Mouse (Mus musculus): ENCODE data around the gene Appl1. TPM values are rescaled to one million over a fixed set of nuclear protein-coding genes. Genes with fewer than 3 reads are reported as not detected.
A peak's percentile ranks its signal among the peaks of the same experiment; 100 is the strongest.
"Not testable (repeated sequence)": the region's sequence is repeated elsewhere in the genome, so short reads cannot be mapped to it uniquely, and the experiment has no call there.

Gene Appl1
- total and polyA plus RNA-seq, 2 experiments from 2014 or later = 33.0 to 64.7 TPM

- H3K4me3 ChIP-seq (ENCODE audit: low read length) = peak overlapping the region; percentile 96
- DNase-seq (ENCODE audit: low spot score) = peak; percentile 97
- 1% methylated on average over 38 of the region's 53 CpGs for WGBS
- peak overlapping the region; percentile 77 for H3K4me2 ChIP-seq (ENCODE audit: low read depth, low read length)
- H3K36me3 ChIP-seq (ENCODE audit: insufficient read depth, low read length) = no peaks in the 10 kb centered on the region
- H3K27me3 ChIP-seq (ENCODE audit: insufficient read depth, low read length) = no peaks in the 10 kb centered on the region
- peaks cover 5% of the 10 kb centered on the region; the same call in 1 of the 2 replicates for H3K4me1 ChIP-seq (ENCODE audit: insufficient read depth, low read length)
- no peak; the same call in 1 of the 2 replicates for TF ChIP-seq CTCF (IDR thresholded peaks at IDR 0.05; ENCODE audit: low read depth)
- peak overlapping the region; percentile 97 for H3K9ac ChIP-seq (replicated peaks; ENCODE audit: low read length)
- peak; percentile 99 for ATAC-seq
- H3K9me3 ChIP-seq (ENCODE audit: low read length) = no peaks in the 10 kb centered on the region
- H3K27ac ChIP-seq = peak overlapping the region; percentile 97
These were observed 546 bp downstream of the Appl1 start for GRCm38 (mm10) chr14:26970439-26970932.

- 1% methylated on average over 56 of the region's 62 CpGs for WGBS
These were observed 1.1 kb downstream of the Appl1 start for GRCm38 (mm10) chr14:26969856-26970407.

GRCm38 (mm10) chr14:26969164-26969563 lies 1.9 kb downstream of the Appl1 start:
- peak overlapping the region; percentile 97; the same call in 1 of the 2 replicates for H3K27ac ChIP-seq
- H3K4me2 ChIP-seq (ENCODE audit: low read depth, low read length) = peak overlapping the region; percentile 77
- ATAC-seq (no peak), DNase-seq (ENCODE audit: low spot score) (no peak)
- WGBS = 66% methylated on average over 3 of the region's 3 CpGs
- H3K4me1 ChIP-seq (ENCODE audit: insufficient read depth, low read length) = peaks cover 5% of the 10 kb centered on the region; the same call in 1 of the 2 replicates
- TF ChIP-seq CTCF (IDR thresholded peaks at IDR 0.05; ENCODE audit: low read depth) = no peak
- no peaks in the 10 kb centered on the region for H3K36me3 ChIP-seq (ENCODE audit: insufficient read depth, low read length)
- no peaks in the 10 kb centered on the region for H3K9me3 ChIP-seq (ENCODE audit: low read length)
- peak overlapping the region; percentile 97 for H3K9ac ChIP-seq (replicated peaks; ENCODE audit: low read length)
- no peaks in the 10 kb centered on the region for H3K27me3 ChIP-seq (ENCODE audit: insufficient read depth, low read length)
- peak overlapping the region; percentile 96 for H3K4me3 ChIP-seq (ENCODE audit: low read length)

More at GRCm38 (mm10) chr14:26969856-26970407, 1.1 kb downstream of the Appl1 start:
- ATAC-seq (peak; percentile 86), DNase-seq (ENCODE audit: low spot score) (peak; percentile 85)
- no peak for TF ChIP-seq CTCF (IDR thresholded peaks at IDR 0.05; ENCODE audit: low read depth)
- Histone ChIP-seq H3K27ac (peak overlapping the region; percentile 97), H3K4me2 (ENCODE audit: low read depth, low read length) (peak overlapping the region; percentile 77), H3K4me3 (ENCODE audit: low read length) (peak overlapping the region; percentile 96), H3K9me3 (ENCODE audit: low read length) (no peaks in the 10 kb centered on the region), H3K36me3 (ENCODE audit: insufficient read depth, low read length) (no peaks in the 10 kb centered on the region), H3K27me3 (ENCODE audit: insufficient read depth, low read length) (no peaks in the 10 kb centered on the region), H3K4me1 (ENCODE audit: insufficient read depth, low read length) (peaks cover 5% of the 10 kb centered on the region; the same call in 1 of the 2 replicates), H3K9ac (replicated peaks; ENCODE audit: low read length) (peak overlapping the region; percentile 97)

- 92% methylated on average over 1 of the region's 1 CpGs for WGBS
- no peak overlapping the region for H3K27ac ChIP-seq
- no peak for DNase-seq (ENCODE audit: low spot score)
- peaks cover 7% of the 10 kb centered on the region; the same call in 1 of the 2 replicates for H3K36me3 ChIP-seq (ENCODE audit: insufficient read depth, low read length)
- H3K27me3 ChIP-seq (ENCODE audit: insufficient read depth, low read length) = no peaks in the 10 kb centered on the region
- no peaks in the 10 kb centered on the region for H3K9me3 ChIP-seq (ENCODE audit: low read length)
- no peaks in the 10 kb centered on the region for H3K4me1 ChIP-seq (ENCODE audit: insufficient read depth, low read length)
- no peak overlapping the region for H3K9ac ChIP-seq (replicated peaks; ENCODE audit: low read length)
- H3K4me2 ChIP-seq (ENCODE audit: low read depth, low read length) = no peak overlapping the region
- no peak overlapping the region for H3K4me3 ChIP-seq (ENCODE audit: low read length)
- TF ChIP-seq CTCF (IDR thresholded peaks at IDR 0.05; ENCODE audit: low read depth) = no peak
- ATAC-seq = no peak
These were observed 10.5 kb downstream of the Appl1 start for GRCm38 (mm10) chr14:26960518-26960917.

GRCm38 (mm10) chr14:26956139-26956538 lies 14.9 kb downstream of the Appl1 start:
- H3K27ac ChIP-seq; H3K27me3 ChIP-seq (ENCODE audit: insufficient read depth, low read length); H3K9me3 ChIP-seq (ENCODE audit: low read length); H3K36me3 ChIP-seq (ENCODE audit: insufficient read depth, low read length); DNase-seq (ENCODE audit: low spot score); H3K4me1 ChIP-seq (ENCODE audit: insufficient read depth, low read length); ATAC-seq; H3K4me3 ChIP-seq (ENCODE audit: low read length); H3K4me2 ChIP-seq (ENCODE audit: low read depth, low read length); H3K9ac ChIP-seq (replicated peaks; ENCODE audit: low read length): not testable (repeated sequence)
- WGBS = 52% methylated on average over 2 of the region's 2 CpGs

GRCm38 (mm10) chr14:26935558-26935957 lies 35.5 kb downstream of the Appl1 start:
- H3K27me3 ChIP-seq (ENCODE audit: insufficient read depth, low read length) = no peaks in the 10 kb centered on the region
- no peaks in the 10 kb centered on the region for H3K4me1 ChIP-seq (ENCODE audit: insufficient read depth, low read length)
- H3K36me3 ChIP-seq (ENCODE audit: insufficient read depth, low read length) = peaks cover 6% of the 10 kb centered on the region
- 93% methylated on average over 4 of the region's 4 CpGs for WGBS
- no peak for TF ChIP-seq CTCF (IDR thresholded peaks at IDR 0.05; ENCODE audit: low read depth)
- no peak overlapping the region for H3K4me3 ChIP-seq (ENCODE audit: low read length)
- H3K27ac ChIP-seq = no peak overlapping the region
- H3K9ac ChIP-seq (replicated peaks; ENCODE audit: low read length) = no peak overlapping the region
- no peaks in the 10 kb centered on the region for H3K9me3 ChIP-seq (ENCODE audit: low read length)
- no peak overlapping the region for H3K4me2 ChIP-seq (ENCODE audit: low read depth, low read length)
- DNase-seq (ENCODE audit: low spot score) (no peak), ATAC-seq (no peak)

- Histone ChIP-seq H3K27ac (no peak overlapping the region), H3K4me2 (ENCODE audit: low read depth, low read length) (no peak overlapping the region), H3K36me3 (ENCODE audit: insufficient read depth, low read length) (peaks cover 6% of the 10 kb centered on the region), H3K9ac (replicated peaks; ENCODE audit: low read length) (no peak overlapping the region), H3K4me1 (ENCODE audit: insufficient read depth, low read length) (no peaks in the 10 kb centered on the region), H3K27me3 (ENCODE audit: insufficient read depth, low read length) (no peaks in the 10 kb centered on the region), H3K4me3 (ENCODE audit: low read length) (no peak overlapping the region), H3K9me3 (ENCODE audit: low read length) (no peaks in the 10 kb centered on the region)
- DNase-seq (ENCODE audit: low spot score) = no peak
- TF ChIP-seq CTCF (IDR thresholded peaks at IDR 0.05; ENCODE audit: low read depth) = no peak
- ATAC-seq = no peak
- WGBS = 82% methylated on average over 3 of the region's 3 CpGs
These were observed 36.1 kb downstream of the Appl1 start for GRCm38 (mm10) chr14:26934891-26935290.
